Mouse (Mus musculus): ENCODE measurements at regions not wholly inside any gene's neighbourhood (a gene's known extent, or its start where the extent isn't known, plus 50 kb on each side); places are given as distances from the start of the nearest gene placed in this dataset.

GRCm38 (mm10) chr8:78889708-78890107 is 68.8 kb upstream of the Lsm6 start:
- no peak for TF ChIP-seq CTCF (IDR thresholded peaks at IDR 0.05; ENCODE audit: low read depth)
- TF ChIP-seq EP300 (IDR thresholded peaks at IDR 0.05; ENCODE audit: low read depth) = no peak

All from liver, embryonic 14.5 days (tissue).